Mouse (Mus musculus): ENCODE measurements around the gene Srsf4. TPM values are rescaled to one million over a fixed set of nuclear protein-coding genes. Genes with fewer than 3 reads are reported as not detected.

The Srsf4 gene
- 147 and 157 TPM in 2 replicates for polyA plus RNA-seq (2016; fragmentation: Nextera tagmentation; extraction: Ambion mirVana)

DNA sequence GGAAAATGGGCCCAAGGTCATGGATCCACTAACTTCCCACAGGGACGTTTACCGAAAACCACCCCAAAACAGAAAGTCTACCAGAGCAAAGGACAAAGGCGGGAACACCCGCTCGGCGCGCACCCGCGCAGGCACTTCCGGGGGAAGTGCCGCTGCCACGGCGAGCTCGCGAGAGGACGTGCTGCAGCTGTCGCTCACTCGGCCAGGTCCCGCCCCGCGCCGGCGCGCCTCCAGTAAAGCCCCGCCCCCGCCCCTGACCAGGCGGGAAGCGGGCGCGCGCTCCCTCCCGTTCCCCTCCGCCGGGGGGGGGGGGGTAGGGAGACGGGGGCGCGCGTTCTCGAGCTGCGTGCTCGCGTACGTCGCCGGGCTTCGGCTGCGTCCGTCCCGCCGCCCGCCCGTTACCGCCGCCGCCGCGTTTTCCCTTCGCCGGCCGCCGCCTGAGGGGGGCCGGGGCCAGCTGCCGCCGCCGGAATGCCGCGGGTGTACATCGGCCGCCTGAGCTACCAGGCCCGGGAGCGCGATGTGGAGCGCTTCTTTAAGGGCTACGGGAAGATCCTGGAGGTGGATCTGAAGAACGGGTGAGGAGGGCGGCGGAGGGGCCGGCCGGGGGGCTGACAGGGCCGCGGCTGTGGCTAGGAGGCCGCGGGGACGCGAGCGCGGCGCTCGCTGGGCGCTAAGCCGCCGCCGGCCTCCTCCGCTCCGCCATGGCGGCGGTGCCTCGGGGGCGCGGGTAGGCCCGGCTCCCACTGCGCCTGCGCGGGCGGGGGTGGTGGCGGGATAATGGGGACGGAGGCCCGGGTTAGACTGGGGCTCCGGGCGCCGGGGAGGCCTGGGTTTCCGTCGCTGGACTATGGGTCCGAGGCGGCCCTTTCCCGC lies at the start of gene Srsf4:
TSS of gene Srsf4 (plus strand) at position 325 of the 876 bp plus-strand sequence.
- peak; percentile 98 for DNase-seq (ENCODE audit: low spot score)
- H3K27ac ChIP-seq (replicated peaks), result peak within 1 kb of the TSS; percentile 100
- peaks cover 12% of the 10 kb centered on the region for H3K36me3 ChIP-seq
- no peaks in the 10 kb centered on the region for H3K27me3 ChIP-seq (ENCODE audit: low read depth, poor library complexity, severe bottlenecking)
- under 1% methylated on average over 106 of the region's 116 CpGs for WGBS
- H3K9me3 ChIP-seq (replicated peaks), result no peaks in the 10 kb centered on the region
- H3K4me1 ChIP-seq, result peaks cover 43% of the 10 kb centered on the region
- H3K4me3 ChIP-seq, result peak within 1 kb of the TSS; percentile 83

DNA sequence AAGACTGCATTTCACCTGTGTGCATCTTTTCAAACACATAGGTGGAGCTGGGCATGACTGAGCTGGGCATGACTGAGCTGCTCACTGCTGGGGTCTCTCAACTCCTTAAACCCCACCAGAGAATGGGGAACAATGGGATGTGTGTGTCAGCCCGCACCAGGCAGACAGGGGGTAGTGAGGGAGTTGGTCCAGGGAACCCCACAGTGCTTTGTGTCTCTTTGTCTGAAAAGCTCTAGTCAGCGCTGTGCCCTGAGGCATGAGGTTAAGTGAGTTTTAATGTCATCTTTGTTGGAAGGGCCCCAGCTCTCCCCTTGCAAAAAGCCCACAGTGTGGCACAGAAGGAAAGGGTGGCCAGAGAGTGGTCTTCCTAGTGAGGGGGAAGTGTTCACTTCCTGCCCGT lies 48.5 kb upstream of the Srsf4 start:
- Histone ChIP-seq H3K27me3 (ENCODE audit: low read depth, poor library complexity, severe bottlenecking) (peaks cover 29% of the 10 kb centered on the region), H3K27ac (replicated peaks) (peak overlapping the region; percentile 66), H3K9me3 (replicated peaks) (no peaks in the 10 kb centered on the region), H3K4me1 (peaks cover 76% of the 10 kb centered on the region), H3K36me3 (0 out of 2 replicates have a peak, but pooled peaks cover under 1% of the 10 kb centered on the region), H3K4me3 (no peak overlapping the region)
- WGBS, result 33% methylated on average over 3 of the region's 3 CpGs
- DNase-seq (ENCODE audit: low spot score), result no peak

DNA sequence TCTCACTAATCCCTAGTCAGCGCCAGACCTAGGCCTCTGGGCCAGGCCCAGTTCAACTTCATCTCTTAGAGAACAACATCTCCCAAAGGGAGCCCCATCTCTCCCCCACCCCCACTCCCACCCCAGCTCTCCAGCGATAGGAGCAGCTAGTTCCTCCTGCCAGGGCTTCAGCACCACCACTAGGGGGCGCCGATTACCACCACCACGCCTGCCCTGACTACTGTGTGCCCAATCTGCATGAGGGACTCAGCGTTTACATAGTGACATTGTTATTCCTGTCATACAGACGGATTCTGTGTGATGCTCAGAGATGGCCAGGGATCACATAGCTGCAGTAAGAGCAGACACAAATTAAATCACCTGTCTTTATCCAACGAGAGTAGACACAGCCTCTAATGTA lies 47.6 kb upstream of the Srsf4 start:
- H3K27ac ChIP-seq (replicated peaks), result peak overlapping the region; percentile 66
- WGBS, result 51% methylated on average over 8 of the region's 8 CpGs

DNA sequence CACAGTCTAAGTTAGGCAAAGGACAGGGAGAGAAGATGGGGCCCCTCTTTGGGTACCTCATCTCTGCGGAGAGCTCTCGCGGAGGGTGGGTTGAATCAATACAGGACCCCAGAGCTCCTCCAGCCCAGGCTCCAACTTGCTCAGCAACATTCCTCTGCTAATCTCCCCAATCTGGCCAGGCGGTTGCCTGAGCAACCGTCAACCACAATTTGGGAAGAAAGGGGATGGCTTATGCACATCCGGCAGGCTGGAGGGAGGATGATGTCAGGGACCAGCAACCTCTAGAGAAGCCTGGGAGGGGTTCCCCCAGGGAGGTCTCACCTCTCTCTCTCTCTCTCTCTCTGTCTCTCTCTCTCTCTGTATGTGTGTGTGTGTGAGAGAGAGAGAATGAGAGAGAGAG lies 46.5 kb upstream of the Srsf4 start:
- Histone ChIP-seq H3K4me1 (peaks cover 65% of the 10 kb centered on the region), H3K27ac (replicated peaks) (peak overlapping the region; percentile 64), H3K36me3 (no peaks in the 10 kb centered on the region), H3K27me3 (ENCODE audit: low read depth, poor library complexity, severe bottlenecking) (peaks cover 28% of the 10 kb centered on the region), H3K9me3 (replicated peaks) (no peaks in the 10 kb centered on the region), H3K4me3 (no peak overlapping the region)
- DNase-seq (ENCODE audit: low spot score), result peak; percentile 79
- WGBS, result 4% methylated on average over 6 of the region's 6 CpGs

More for the DNA sequence above, 47.6 kb upstream of the Srsf4 start:
- no peak overlapping the region for H3K4me3 ChIP-seq
- H3K9me3 ChIP-seq (replicated peaks), result no peaks in the 10 kb centered on the region
- no peak for DNase-seq (ENCODE audit: low spot score)
- peaks cover 75% of the 10 kb centered on the region for H3K4me1 ChIP-seq
- no peaks in the 10 kb centered on the region for H3K36me3 ChIP-seq
- H3K27me3 ChIP-seq (ENCODE audit: low read depth, poor library complexity, severe bottlenecking), result peaks cover 30% of the 10 kb centered on the region

DNA sequence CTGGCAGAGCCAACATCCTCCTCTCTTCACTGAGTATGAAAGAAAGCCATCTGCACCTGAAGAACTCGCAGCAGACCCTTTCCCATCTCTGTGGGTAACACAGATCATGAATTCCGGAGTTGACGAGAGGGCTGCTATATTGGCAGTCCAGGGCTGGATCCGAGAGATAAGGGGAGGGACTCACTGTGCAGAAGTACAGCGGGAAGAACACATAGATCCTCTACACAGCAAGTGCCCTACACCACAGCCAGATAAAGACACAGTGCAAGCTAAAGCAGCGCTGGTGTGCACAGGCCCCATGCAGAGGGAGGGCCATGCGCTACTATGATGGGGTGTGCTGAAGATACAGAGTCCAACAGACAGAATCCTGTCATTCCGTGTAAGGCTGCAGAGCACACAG lies 44.3 kb upstream of the Srsf4 start:
- Histone ChIP-seq H3K4me3 (no peak overlapping the region), H3K4me1 (peaks cover 72% of the 10 kb centered on the region), H3K27me3 (ENCODE audit: low read depth, poor library complexity, severe bottlenecking) (peaks cover 22% of the 10 kb centered on the region), H3K27ac (replicated peaks) (0 out of 2 replicates have a peak overlapping the region, but pooled peaks have one; percentile 13), H3K9me3 (replicated peaks) (no peaks in the 10 kb centered on the region), H3K36me3 (no peaks in the 10 kb centered on the region)
- 81% methylated on average over 8 of the region's 8 CpGs for WGBS
- no peak for DNase-seq (ENCODE audit: low spot score)

DNA sequence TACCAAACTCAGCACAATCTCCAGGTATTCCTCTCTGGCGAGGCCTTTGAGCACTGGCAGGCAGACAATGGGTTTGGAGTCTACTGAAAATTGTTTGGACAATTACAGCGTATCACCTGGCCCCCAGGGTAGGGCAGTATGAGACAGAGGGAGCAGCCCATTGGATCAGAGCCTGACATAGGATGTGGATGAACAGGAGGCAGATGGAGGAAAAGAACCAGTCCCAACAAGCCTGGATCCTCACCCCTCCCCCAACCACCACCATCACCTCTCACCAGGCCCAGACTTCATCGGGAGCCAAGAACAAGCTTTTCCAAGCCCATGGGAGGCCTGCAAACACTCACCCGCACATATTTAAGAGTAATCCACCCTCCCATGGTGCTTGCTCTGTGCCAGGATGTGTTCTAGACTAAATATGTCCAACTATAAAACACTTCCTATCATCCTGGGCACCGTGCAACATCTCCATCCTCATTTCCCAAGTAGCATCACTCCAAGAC lies 41.8 kb upstream of the Srsf4 start:
- DNase-seq (ENCODE audit: low spot score), result no peak
- WGBS, result 80% methylated on average over 5 of the region's 5 CpGs
- H3K4me1 ChIP-seq, result peaks cover 72% of the 10 kb centered on the region

DNA sequence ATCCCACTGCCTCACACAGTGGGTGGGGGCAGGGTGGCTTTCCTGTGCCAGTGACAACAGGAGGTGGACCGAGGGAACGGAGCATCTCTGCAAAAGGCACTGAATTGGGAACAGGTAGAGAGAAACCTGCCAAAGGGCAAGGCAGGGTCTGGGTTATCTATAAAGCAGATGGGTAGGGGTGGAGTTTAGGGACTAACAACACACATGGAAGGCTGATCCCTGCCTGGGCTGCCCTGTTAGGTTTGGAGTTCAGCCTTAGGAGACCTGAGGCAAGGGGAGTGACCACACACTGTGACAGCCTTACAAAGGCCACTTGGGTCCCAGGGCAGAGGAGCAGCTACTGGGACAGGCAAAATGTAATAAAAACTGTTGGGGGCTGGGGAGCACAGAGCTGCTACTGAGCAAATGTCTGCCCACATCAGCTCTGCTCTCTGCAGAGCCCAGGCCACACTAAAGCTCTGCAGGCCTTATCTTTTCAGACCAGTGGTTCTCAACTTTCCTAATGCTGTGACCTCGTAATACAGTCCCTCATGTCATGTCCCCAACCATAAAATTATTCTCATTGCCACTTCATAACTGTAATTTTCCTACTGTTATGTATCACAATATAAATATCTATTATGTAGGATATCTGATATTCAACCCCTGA lies 40.5 kb upstream of the Srsf4 start:
- no peaks in the 10 kb centered on the region for H3K9me3 ChIP-seq (replicated peaks)
- H3K36me3 ChIP-seq, result no peaks in the 10 kb centered on the region
- no peak overlapping the region for H3K27ac ChIP-seq (replicated peaks)
- 82% methylated on average over 3 of the region's 3 CpGs for WGBS
- H3K4me1 ChIP-seq, result peaks cover 72% of the 10 kb centered on the region
- H3K4me3 ChIP-seq, result no peak overlapping the region
- H3K27me3 ChIP-seq (ENCODE audit: low read depth, poor library complexity, severe bottlenecking), result peaks cover 60% of the 10 kb centered on the region
- no peak for DNase-seq (ENCODE audit: low spot score)

More for the DNA sequence above, 41.8 kb upstream of the Srsf4 start:
- H3K27ac ChIP-seq (replicated peaks), result no peak overlapping the region
- no peaks in the 10 kb centered on the region for H3K36me3 ChIP-seq
- no peak overlapping the region for H3K4me3 ChIP-seq
- peaks cover 47% of the 10 kb centered on the region for H3K27me3 ChIP-seq (ENCODE audit: low read depth, poor library complexity, severe bottlenecking)
- no peaks in the 10 kb centered on the region for H3K9me3 ChIP-seq (replicated peaks)

DNA sequence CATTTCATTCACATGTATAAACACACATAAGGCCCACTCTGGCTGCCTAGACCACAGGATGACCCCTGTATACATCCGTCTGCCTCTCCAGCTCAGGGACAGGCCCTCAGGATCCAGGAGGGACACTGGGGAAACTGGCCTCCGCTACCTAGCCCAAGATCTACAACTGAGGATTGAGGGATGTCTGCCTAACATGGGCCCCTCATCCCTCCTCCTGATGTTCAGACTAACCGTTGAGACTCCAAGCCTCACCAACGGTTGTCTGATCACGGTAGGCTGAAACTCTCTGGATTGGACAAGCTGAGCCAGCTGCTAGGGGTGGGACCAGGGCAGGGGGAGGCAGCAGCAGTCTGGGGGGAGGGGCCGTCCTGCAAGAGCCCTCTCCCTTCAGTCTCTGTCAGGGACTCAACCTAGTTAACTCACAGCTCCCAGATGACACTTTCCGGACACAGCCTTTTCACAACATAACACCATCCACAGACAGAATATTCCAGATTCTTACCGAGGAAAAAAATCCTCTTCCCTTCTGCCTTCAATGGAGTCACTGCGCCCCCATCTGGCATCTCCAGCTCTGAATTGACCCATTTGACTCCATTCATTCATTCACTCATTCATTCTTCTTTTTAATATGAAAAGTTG lies 39.3 kb upstream of the Srsf4 start:
- WGBS, result 32% methylated on average over 9 of the region's 9 CpGs
- Histone ChIP-seq H3K27ac (replicated peaks) (0 out of 2 replicates have a peak overlapping the region, but pooled peaks have one; percentile 18), H3K36me3 (no peaks in the 10 kb centered on the region), H3K4me1 (peaks cover 70% of the 10 kb centered on the region), H3K9me3 (replicated peaks) (no peaks in the 10 kb centered on the region), H3K4me3 (no peak overlapping the region), H3K27me3 (ENCODE audit: low read depth, poor library complexity, severe bottlenecking) (peaks cover 69% of the 10 kb centered on the region)
- DNase-seq (ENCODE audit: low spot score), result peak; percentile 33

DNA sequence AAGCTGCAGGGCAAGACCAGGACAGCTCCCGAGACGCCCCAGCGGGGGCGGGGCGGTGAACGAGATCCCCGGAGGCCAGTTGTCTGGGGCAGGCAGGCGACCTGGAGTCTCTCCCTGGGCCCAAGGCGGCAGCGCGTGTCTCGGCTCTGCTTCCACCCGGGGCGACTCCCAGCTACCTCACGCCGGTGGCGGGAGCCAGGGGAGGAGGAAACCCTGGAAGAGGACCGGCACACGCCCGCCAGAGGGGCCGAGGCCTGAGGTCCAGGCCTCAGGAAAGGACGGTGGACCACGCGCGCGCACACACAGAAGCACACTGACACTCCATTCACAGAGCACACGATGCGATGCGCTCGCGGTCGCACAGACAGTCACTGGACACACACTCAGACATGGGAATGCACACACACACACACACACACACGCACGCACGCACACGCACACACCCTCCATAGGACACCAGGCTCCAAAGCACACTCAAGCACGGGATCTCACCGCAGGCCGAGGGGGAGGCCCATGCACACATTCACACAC lies 37.0 kb upstream of the Srsf4 start:
- peak overlapping the region; percentile 80 for H3K4me3 ChIP-seq
- WGBS, result under 1% methylated on average over 39 of the region's 39 CpGs
- H3K27me3 ChIP-seq (ENCODE audit: low read depth, poor library complexity, severe bottlenecking), result peaks cover 78% of the 10 kb centered on the region
- H3K27ac ChIP-seq (replicated peaks), result peak overlapping the region; percentile 86
- no peaks in the 10 kb centered on the region for H3K9me3 ChIP-seq (replicated peaks)
- H3K36me3 ChIP-seq, result no peaks in the 10 kb centered on the region
- peak; percentile 60 for DNase-seq (ENCODE audit: low spot score)
- peaks cover 53% of the 10 kb centered on the region for H3K4me1 ChIP-seq

DNA sequence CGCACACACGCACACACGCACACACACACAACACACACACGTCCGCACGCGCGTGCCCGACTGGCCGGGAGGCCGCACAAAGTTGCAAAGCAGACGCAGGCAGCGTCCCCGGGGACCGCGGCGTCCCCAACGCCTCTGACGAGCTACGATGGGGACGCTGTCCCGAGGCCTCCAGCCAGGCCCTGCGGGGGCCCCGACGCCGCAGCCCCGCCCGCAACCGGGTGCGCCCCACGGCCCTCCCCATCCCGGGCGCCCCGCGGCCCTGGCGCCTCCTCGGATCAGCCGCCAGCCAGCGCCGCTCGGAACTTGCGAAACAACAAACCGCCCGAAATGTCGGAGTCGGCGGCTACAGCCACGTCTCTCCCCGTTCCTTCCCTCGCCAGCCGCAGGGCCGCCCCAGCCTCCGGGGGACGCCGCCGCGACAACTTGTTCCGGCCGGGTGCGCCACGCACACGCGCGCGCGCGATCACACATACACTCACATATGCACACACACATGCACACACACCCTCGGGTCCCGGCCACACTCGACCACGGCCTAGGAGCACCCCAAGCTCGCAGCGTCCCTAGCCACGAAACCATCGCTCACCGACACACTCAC lies 36.4 kb upstream of the Srsf4 start:
- Histone ChIP-seq H3K36me3 (no peaks in the 10 kb centered on the region), H3K4me1 (peaks cover 53% of the 10 kb centered on the region), H3K4me3 (peak overlapping the region; percentile 80), H3K27ac (replicated peaks) (peak overlapping the region; percentile 86), H3K27me3 (ENCODE audit: low read depth, poor library complexity, severe bottlenecking) (peaks cover 83% of the 10 kb centered on the region), H3K9me3 (replicated peaks) (no peaks in the 10 kb centered on the region)
- under 1% methylated on average over 56 of the region's 76 CpGs for WGBS
- DNase-seq (ENCODE audit: low spot score), result peak; percentile 68

DNA sequence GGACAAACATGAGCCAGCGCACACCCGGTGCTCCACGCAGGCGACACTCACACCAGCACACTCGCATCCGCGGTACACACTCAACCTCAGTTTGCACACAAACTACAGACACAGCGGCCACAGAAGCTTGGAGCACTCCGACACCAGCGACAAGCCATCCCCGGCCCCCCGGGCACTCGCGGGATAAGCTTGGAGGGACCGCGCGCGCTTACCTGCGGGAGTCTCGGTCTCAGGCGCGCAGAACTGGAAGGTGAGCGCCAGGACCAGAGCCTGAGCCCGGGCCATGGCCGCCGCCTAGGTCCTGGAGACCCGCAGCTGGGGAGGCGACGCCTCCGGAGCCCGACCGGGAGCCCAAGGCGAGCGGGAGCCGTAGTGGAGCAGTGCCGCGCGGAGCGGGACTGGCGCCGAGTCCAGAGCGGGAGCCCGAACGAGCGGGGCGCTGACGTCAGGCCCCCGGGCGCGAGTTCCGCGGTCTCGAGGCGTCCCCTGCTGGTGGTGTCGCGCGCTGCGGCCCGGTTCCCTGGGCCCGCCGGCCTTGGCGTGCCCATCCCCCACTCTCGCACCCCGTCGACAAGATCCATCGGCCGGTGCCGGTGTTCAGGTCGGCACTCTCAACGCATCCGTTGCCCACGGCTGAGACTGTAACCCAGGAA lies 35.4 kb upstream of the Srsf4 start, which contains the start of gene Ptpru:
TSS of gene Ptpru (minus strand) at position 417 of the 653 bp plus-strand sequence.
- Histone ChIP-seq H3K4me3 (peak within 1 kb of the TSS; percentile 80), H3K27ac (replicated peaks) (peak within 1 kb of the TSS; percentile 86), H3K9me3 (replicated peaks) (no peaks in the 10 kb centered on the region), H3K4me1 (peaks cover 50% of the 10 kb centered on the region), H3K36me3 (no peaks in the 10 kb centered on the region), H3K27me3 (ENCODE audit: low read depth, poor library complexity, severe bottlenecking) (peaks cover 85% of the 10 kb centered on the region)
- WGBS, result under 1% methylated on average over 72 of the region's 72 CpGs
- DNase-seq (ENCODE audit: low spot score), result peak; percentile 89

Measured in midbrain, embryonic 10.5 days (tissue).